Mouse (Mus musculus): ENCODE results near the gene Hbq1b.
A peak's percentile ranks its signal among the peaks of the same experiment; 100 is the strongest.

The Hbq1b gene

DNA sequence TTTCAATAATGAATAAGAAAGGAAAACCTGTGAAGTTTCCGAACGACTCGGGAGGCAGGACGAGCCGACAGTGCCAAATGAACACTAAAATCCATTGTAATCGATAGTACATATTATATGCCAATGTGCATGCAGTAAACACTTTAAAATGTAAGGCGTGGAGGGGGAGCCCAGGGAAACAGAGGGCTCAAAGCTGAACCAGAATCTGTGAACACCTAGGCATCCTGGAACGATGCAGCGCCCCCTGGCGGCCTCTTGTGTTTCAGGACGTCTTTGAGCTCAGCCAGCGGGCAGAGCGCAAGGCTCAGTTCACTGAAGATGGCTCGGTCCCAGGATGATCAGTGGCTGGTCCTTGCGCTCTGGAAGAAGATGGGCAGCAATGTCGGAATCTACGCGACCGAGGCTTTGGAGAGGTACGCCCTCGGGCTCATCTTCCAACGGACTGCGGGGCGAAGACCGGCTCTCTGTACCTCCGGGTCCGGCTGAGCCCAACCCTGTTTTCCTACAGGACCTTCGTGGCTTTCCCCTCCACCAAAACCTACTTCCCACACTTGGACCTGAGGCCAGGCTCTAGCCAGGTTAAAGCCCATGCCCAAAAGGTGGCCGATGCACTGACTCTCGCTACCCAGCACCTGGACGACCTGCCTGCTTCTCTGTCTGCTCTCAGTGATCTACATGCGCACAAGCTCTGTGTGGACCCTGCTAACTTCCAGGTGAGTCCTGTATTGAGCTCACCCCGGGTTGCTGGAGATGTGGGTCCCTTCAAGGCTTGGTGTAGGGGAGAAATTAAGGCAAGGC is at the start of gene Hbq1b:
Gene Hbq1b, plus strand, starts transcription at position 271 of the 798 bp plus-strand sequence.
- peak; percentile 50 to 74 for DNase-seq (ENCODE audit: low spot score in 2 of 2)

DNA sequence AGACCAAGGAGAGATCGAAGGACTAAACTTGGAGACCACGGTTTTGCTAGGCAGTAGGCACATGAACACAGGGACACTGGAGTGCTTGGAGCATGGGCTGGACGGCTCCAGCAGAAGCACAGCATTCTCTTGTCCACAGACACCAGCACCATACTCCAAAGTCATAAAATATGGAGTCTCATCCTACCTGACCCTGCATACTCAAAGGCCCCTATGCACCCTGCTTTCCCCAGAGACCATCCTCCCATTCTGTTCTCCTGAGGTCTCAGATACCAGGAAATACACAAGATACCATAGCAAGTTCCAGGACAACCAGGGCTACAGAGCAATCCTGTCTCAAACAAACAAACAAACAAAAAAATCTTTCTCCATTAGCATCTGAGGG is 49.4 kb upstream of the Hbq1b start:
- no peak for DNase-seq (ENCODE audit: low spot score in 2 of 2)

DNA sequence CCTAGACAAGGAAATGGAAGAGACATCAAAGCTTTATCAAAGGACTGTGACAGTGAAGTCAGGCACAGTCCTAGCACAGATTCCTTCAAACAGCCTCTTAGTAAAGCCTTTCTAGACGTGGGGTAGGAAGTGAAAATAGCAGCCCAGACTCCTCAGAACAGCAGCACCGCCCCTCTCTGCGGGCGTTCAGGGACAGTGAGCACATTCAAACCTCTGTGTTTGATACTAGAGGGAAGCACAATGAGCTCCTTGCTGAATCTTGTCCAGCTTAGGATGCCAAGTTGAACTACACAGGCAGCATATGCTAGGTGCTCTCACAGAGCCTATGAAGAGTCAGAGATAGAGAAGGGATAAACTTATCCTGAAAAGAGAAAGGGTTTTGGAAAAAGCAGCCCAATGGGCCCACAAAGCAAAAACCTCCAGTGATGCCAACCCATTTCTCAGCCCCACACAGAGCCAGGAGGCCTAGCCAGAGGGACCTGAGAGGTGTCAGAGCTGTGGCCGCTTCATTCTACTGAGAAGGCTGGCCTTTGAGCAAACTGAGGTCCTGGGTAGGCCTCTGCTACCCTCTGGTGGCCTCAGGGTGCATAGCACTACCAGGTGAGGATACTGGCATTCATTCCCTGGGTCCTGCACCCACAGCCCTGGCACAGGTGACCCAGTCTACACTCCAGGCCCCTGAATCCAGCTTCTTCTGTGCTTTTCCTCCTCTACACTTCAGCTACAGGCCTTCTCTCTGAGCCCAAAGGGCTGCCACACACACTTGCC is 48.5 kb upstream of the Hbq1b start:
- peak in 1 of 2 experiments; percentile 67 for DNase-seq (ENCODE audit: low spot score in 2 of 2)

DNA sequence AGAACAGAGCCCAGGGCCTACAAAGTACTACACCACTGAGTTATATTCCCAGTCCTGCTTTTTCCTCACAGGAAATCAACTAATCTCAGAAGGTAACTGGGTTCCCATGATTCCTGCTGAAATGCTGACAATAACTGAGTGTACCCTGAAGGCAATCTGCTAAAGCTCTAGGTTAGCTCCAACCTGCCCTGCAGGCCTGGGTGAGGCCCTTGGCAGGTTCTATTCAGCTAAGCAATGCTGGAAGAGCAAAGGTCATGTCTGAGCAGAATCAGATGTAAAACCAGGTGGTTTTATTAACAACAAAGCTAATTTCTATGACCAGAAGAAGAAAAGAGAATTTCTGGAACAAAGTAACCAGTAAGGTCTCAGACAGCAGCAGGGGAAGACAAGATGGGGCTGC is 45.4 kb upstream of the Hbq1b start:
- no peak for DNase-seq (ENCODE audit: low spot score in 2 of 2)

DNA sequence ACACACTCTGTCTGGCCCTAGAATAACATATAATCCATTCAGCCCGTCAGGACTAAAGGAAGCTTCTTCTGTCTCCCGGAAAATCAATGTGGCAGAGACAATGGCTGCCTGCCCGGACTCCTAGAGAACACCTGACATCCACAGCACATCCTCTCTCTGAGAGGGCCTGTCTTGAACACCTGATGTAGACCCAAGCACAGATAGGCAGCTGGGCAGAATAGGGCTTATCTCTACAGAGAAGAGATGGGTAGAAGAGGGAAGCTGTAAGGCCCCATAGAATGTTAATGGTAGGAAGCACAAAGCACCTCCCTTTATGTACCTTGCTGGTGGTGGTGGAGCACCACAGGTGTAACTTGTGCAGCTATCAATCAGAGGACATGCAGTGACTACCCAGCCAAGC is 44.6 kb upstream of the Hbq1b start:
- DNase-seq (ENCODE audit: low spot score in 2 of 2), result no peak

DNA sequence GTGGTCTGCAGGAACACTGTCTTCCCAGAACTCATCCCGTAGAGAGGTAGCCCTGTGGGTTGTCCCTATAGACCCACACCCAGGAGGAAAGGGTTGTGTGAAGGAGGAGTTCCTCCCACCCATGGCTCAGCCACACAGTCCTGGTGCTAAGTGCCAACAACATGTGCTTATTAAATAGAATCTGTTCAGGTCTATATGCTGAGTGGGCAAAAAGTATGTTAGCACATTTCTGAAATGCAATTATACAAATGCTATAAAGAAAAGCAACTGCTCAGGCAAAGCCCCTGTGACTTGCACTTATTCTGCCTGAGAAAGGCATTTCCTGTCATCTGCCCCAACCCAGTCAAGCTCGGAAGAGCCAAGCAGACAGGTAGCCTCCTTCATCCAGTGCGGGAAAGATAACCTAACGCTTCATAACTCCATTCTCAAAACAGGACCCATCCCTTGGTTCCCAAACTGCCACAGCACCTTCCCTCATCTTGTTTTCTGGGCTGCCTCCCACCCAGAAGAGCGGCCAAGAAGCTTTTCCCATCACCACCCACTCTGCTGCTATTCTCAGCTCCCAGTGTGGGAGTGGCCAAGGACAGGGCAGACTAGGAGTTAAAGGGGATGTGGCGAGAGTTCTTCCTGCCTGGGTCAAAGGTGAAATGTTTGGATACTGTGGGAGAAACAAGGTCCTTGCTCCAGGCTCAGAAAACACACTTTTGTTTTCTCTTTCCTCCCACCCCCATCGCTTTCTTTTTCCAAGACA is 43.4 kb upstream of the Hbq1b start:
- DNase-seq (ENCODE audit: low spot score in 2 of 2), result no peak

DNA sequence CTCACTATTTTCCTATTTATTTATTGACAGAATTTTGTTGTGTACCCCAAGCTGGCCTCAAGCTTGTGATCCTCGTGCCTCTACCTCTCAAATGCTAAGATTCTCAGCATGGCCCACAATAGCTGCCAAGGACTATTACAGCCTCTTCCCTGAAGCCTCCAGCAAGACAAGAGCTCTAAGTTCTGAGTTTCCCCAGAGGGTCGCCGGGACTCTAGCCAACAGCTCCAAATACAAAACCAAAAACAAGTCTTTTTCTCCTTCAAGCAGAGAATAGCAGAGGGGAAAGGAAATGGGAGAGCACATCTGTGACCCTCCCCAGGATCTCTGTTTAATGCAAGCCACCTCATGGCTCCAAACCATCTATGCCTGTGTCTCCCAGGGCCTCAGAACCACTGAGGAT is 42.7 kb upstream of the Hbq1b start:
- DNase-seq (ENCODE audit: low spot score in 2 of 2), result no peak

DNA sequence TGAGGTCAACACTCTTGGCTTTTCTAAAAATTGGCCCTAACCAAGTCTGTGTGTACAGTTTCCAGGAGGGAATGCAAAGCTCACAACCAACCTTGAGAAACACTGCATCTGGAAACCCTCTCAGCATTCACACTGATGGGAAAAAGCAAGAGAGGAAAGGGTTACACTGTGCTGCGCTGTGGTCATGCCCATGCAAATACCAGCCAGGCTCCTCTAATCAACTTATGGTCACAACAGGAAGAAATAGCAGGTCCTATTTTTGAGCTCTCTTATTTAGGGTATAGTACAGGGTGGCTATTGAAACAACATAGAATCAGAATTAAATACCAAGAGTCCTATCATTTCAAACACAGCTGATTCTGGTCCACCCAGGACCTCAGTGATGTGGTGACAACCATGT is 42.1 kb upstream of the Hbq1b start:
- no peak for DNase-seq (ENCODE audit: low spot score in 2 of 2)

DNA sequence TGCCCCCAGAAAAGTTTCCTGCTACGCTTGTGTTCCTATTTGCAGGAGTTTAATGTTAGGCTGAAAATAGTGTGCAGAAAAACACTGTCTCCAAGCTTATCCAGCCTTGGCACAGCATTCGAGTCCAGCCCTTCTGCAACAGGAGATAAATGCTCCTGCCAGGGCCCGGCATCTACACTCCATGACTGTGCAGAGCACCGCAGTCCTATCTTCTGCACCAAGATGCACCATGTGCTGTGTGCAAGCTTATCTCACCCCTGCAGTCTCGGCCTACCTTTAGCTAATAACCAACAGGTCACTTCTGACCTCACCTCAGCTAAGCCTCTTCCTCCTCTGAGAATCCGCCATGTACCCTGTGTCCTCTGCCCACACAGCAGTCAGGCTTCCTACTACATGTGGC is 41.2 kb upstream of the Hbq1b start:
- no peak for DNase-seq (ENCODE audit: low spot score in 2 of 2)

DNA sequence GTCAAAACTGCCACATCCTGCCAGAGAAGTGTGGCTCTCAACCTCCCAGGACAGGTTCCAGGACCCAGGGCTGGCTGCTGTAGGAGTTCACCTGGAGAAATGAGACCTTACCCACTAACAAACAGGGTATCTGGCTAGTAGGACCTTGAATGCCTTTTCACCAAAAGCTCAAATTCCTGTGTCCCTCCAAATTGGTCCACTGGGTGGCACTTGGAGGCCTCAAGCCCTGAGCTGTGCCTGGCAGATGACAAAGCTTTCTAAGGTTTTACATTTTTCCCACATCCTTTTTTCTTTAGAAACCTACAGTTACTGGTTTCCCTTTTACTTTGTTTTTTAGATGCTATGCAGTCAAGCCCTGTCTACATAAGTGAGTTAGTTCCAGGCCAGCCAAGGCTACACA is 39.7 kb upstream of the Hbq1b start:
- DNase-seq (ENCODE audit: low spot score in 2 of 2), result no peak

DNA sequence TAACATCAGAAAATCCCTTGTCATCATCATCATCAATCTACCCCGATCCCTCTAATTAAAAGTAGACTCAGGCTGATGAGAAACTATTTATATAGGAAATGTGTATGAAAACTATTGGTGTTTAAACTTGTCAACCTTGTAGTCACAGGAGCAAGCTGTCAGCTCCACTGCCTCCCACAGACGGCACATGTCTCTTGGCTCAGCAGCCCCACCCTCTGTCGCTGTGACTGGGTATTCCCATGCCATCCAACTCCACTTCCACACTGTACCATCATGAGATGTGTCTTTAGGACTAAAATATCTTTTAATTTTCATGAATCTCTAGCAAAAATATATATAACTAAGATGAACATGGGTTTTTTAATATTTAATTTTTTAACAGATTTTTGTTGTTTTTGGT is 38.4 kb upstream of the Hbq1b start:
- DNase-seq (ENCODE audit: low spot score in 2 of 2), result no peak

DNA sequence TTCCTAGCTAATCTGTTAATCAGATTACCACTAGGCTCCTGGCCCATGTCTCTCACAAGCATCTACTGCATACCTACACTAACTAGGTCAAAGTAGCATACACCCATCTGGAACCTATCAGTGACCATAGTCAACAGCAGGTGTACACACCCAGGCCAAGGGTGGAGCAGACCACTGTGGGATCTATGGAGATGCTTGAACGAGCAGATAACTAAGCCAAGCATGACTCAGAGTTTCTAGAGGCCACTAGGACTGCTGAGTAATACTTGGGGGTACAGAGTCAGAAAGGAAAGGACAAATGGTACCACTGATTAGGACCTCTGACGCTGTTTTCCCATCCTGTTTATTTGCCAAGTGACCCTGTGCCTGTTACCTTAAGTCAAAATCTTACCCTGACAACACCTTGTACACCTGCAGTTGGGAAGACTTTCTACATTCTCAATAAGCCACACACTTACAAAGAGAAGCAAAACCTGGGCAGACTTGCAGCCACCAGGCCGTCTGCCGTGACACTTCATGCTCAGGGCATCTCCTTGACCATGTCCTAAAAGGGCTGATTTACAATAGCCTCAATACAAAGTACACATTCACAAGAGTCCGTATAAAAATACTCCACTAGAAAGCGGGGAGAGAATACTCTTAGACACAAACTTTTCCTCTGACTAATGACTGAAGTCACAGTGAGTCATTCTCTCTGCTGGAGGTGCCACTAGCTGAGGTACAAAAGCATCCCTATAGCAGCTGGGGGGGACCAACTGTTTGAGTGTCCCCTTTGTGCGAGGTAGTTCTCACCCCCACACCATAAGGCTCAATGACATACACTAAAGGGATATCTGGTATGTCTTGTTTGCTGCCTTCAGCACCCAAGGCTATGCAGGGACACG is 35.6 kb upstream of the Hbq1b start:
- no peak for DNase-seq (ENCODE audit: low spot score in 2 of 2)

DNA sequence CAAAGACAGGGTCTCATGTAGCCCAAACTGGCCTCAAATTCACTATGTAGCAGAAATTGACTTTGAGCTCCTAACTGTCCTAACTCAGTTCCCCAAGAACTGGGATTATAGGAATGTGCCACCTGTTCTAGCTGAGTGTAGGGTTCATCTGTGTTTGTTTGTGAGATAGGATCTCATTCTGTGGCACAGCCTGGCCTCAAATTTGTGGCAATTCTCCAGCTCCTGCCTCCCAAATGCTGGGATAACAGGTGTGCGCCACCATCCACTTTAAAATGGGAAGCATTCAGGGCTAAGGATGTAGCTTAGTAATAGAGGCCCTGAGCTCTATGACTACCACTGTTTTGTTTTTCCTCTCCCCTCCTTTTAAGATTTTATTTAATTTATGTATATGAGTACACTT is 33.6 kb upstream of the Hbq1b start:
- no peak for DNase-seq (ENCODE audit: low spot score in 2 of 2)

DNA sequence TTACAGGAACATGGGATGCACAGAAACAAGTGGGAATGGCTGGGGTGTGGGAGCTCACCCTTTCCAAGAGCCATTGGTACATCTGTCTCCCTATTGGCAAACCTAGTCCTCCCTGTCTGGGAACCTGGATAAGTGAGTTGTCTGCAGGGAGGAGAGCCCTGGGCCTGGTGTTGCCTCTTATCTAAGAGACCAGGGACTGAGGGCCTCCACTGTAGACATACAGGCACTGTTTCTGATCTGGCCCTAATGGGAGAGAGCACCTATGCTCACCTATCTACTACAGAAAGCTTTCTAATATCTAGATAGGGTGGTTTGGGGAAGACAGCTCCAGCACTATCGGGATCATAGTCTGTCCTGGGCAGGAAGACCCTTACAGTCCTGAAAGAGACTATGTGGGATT is 30.6 kb upstream of the Hbq1b start:
- DNase-seq (ENCODE audit: low spot score in 2 of 2), result no peak

DNA sequence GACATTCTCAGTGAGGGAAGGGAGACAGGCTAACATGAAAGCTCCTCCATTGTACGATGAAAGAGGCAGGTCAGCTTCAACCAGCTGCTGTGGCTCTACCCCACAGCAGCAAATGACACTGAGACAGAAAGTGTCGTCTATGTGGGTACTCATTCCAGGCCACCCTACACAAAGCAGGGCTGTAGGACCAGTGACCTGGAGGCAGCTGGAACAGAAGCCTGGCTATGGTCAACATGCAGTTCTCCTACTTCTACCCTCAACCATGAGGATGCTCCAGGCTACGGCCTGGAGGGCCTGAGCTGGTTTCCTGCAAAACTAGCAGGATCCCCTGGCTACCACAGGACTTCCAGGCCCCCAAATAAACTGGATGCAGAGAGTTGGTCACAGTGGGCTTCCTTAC is 30.2 kb upstream of the Hbq1b start:
- no peak for DNase-seq (ENCODE audit: low spot score in 2 of 2)

DNA sequence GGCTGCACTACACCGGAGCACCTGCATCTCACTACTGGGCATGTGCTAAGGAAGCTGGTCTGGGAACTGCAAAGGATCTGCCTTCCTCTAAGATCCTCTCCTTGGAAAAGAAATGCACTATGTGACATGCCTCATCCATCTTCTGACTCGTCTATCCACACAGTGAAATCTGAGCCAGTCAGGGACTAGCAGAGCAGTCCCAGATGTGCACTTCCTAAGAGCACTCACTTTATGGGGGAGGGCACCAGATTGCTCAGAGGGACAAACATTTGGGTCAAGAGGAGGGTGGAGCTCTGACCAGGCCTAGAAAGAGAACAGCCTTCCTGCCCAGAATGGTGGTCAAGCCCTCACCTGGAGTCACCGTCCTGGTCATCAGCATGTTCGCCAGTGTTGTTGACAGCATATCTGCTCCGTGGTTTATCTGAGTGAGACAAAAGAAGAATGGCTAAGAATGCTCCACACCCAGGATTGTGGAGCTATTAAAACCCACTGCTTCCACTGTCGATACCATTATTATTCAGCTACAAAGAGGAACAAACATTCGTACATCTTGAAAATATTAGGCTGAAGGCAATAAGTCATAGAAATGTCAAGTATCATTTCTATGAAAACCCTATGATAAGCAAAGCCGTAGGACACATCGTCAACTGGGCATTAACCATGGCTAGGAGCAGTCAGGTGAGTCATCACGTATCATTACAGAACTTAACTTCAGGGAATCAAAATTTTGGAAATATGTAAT is 23.9 kb upstream of the Hbq1b start:
- DNase-seq (ENCODE audit: low spot score in 2 of 2), result no peak

DNA sequence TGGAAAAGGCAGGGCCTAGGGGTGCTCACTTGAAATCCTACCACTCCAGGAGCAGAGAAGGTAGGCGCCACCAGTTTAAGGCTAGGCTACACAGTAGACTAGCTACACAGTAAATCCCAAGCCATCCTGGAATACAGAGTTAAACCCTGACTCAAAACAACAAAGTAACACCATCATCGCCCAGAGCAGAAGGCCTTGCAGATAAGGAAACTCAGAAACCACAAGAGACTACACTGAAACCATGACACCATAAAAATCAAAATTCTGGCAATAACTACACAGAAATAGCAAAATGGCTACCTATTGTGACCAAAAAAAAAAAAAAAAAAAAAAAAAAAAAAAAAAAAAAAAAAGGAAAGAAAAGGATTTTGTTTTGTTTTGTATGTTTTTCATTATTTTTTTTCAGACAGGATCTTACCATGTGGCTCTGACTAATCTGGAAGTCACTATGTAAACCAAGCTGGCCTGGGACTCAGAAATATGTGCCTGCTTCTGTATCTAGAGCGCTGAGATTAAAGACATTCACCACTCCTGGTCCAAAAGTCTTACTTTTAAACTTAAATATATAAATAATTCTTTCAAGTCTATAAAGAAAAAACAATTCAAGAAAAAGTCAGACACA is 21.5 kb upstream of the Hbq1b start:
- no peak for DNase-seq (ENCODE audit: low spot score in 2 of 2)

DNA sequence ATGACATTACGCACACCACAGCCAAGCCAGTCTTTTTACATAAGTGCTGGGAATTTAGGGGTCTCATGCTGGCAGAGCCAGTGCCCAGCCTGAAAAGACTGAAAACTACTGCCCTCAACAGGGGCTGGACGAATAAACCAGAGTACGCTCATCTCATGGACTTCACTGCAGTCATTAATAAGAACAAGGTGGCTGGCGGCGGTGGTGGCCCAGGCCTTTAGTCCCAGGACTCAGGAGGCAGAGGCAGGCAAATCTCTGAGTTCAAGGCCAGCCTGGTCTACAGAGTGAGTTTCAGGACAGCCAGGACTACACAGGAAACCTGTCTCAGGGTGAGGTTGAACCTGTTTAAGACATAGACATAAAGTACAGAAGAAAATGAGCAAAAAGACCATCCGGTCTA is 20.6 kb upstream of the Hbq1b start:
- no peak for DNase-seq (ENCODE audit: low spot score in 2 of 2)

DNA sequence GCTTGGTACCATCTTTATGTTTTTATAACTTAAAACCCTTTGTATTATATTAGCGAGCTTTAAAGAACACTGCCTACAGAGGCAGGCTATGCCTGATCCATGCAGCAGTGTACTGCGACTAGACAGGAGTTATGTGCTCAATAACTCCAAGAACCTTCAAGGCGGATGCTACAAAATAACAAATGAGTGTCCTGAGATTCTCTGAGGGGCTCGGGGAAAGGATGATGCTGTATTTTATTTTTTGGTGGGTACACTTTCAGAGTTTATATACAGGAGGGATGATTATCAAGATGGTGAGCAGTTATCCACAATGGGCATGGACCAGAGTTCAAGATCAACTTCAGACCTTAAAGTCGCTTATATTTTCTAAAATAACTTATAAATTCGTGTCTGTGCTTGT is 20.0 kb upstream of the Hbq1b start:
- no peak for DNase-seq (ENCODE audit: low spot score in 2 of 2)

DNA sequence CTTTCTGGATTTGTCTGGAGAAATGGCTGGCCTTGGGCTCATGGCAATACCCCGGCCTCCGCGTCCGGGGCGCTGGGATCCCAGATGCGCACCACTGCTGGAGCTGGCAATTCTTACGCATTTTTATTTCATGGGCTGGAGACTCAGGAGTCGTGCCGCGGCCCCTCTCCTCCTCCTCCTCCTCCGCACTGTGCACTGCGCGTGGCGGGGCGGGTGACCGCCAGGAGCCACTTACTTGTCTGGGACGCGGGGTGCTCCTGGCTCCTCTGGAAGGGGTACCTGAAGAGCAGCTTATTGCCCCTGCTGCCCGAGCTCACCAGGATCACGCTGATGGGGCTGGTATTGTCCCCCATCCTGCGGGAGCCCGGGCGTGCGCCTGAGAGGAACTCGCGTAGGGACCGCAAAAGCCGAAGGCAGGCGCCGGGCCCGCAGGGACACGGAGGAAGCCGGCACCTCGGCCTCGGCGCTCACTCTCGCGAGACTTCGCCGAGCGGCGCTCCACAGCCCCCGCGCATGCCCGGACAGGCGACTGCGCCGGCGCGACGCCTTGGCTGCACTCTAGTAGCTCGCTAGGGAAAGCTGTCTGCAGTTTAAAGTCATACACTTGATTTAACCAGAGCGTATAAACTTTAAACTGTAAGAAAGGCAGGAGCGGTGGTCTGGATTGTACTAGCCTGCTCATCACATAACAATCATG is 19.4 kb upstream of the Hbq1b start, which contains the start of gene Nprl3:
Gene Nprl3, minus strand, starts transcription at position 520 of the 697 bp plus-strand sequence.
- peak; percentile 91 to 96 for DNase-seq (ENCODE audit: low spot score in 2 of 2)

Data from frontal cortex, postnatal 10 days (tissue).